Mouse (Mus musculus) cerebral cortex, adult 2 months (tissue): Measurements from ENCODE around the gene Wnt10b.

Experiments
- WGBS: fragments of 180-500 bp; shearing (Covaris S2); methylation state at CpG from one replicate; pipeline ENCODE4 v1.1.7; 2018; 5-methylcytosine and 5-hydroxymethylcytosine counted together

Gene Wnt10b

DNA sequence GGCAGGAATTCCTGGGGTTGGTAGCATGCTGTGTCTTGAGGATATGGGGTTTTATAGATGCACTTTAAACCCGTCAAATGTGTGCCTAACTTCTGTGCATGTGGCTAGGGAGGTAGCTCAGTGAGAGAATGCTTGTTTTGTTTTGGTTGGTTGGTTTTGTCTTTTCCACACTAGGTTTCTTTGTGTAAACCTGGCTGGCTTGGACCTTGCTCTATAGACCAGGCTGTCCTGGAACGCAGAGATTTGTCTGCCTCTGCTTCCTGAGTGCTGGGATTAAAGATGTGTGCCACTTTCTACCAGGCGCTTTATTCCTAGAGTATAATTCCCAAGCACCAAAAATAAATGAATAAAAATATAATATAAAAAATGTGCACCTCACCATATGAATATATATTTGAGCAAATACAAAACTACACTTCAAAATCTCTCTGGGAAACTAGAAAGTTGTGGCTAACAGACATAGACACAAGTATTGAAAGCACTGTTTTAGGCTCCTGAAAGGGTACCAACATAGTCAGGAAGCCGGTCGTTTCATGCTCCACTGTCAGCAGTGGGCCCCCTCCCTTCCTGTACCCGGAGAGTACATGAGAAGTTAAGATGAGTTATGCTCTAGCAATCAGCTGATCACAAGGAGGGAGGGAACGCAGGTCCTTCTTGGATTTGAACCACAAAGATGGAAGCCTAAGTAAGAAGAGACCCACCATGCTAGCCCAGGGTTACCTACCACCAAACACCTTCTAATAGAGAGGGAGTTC lies 48.0 kb downstream of the Wnt10b start:
- 52% methylated on average over 7 of the region's 7 CpGs for WGBS

DNA sequence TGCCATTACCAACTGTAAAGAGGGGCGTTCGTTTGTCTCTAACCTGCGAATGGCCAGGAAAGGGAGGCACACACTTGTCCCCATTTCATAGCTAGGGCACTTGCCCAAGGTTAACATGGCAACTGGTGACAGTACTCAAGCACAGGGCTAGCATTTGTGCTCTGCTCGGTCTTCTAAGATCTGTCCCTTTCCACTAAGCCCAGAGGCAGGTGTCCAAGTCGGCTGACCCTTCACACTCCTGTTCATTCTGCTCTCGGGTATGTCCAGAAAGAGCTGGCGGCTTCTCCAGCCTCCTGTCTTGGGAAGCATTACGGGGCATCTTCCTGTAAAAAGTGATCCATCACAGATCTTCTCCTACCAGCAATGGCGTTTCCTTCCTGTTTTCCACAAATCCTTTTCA lies 49.6 kb downstream of the Wnt10b start:
- WGBS, result 38% methylated on average over 9 of the region's 9 CpGs

DNA sequence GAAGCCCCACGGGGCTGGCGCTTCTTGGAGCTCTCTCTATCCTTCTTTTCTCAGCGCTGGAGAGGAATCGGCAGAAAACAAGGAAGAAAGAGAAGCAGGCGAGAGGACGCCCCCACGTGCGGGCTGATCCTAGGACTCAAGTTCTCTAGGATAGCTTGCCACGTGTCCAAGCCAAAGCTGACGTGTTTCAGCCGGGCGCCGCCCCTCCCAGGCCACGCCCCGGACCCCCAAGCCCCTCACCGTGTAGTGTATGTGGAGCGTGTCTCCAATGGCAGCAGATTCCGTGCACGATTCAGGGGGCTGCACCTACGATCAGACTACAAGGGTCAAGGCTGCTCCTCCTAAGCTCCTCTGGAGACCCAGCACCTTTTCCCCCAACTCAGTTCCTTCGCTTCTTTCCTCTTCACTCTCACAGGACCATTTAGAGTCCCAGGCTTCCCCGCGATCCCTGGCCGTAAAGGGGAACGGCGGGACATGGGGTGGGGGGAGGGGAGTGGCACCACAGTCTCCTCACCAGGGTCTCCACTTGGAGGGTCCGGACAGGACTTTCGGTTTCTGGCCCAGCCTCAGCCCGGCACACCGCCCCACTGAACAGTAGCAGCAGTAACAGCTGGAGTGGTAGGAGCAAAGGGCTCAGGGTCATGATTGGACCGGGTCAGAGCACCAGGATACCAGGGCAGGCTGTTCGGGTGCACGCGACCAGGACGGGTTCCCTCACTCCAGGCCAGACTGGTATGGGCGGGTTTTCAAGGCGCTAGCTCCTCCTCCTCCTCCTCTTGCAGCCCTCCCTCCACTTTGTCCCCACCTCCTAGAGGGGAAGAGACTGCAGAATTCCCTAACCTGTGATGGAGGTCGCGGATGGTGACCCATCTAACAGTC lies 50.3 kb downstream of the Wnt10b start, which contains the start of gene Fkbp11:
Gene Fkbp11, minus strand, starts transcription at position 756 of the 879 bp plus-strand sequence.
- under 1% methylated on average over 39 of the region's 39 CpGs for WGBS

DNA sequence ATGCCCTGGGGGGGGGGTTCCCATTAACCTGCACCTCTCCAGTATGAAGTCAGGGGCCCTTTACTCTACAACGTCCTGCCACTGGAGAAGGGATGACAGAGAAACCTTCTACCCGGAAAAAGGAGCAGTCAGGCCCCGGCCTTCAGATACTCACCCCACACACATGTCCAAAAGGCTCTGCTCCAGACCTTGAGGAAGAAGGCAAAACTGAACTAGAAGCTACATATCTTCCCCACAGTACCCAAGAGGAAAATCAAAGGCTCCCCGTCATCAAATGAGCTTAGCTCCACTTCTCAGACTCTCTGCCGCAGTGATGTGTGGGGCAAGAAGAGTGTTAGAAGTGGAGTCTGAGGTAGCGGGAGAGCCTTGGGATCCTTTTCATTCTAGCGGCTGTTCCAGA lies 51.2 kb downstream of the Wnt10b start:
- 65% methylated on average over 7 of the region's 7 CpGs for WGBS

DNA sequence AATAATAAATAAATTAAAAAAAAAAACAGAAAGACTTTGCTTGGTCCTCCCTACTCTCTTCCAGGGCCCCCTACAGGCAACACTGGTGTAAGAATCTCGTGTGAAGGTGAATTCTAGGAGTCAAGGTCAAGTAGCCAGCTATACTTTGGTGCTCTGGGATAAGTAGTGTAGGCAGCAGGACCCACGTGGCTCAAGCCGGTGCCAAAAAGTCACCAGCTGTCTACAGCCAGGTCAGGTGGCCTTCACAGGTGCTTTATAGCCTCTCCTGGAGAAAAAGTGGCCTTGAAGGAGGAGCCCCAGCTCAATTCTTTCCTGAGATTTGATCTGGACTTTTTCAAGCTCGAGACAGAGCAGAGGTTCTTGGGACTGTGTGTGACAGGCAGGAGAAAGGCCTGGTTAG lies 51.9 kb downstream of the Wnt10b start:
- 87% methylated on average over 4 of the region's 4 CpGs for WGBS

- WGBS, result 24% methylated on average over 19 of the region's 19 CpGs
These were observed 53.5 kb downstream of the Wnt10b start for GRCm38 (mm10) chr15:98724441-98724840.

GRCm38 (mm10) chr15:98722854-98723253 lies 55.1 kb downstream of the Wnt10b start:
- WGBS, result 47% methylated on average over 14 of the region's 14 CpGs

- WGBS, result 66% methylated on average over 8 of the region's 8 CpGs
These were observed 55.8 kb downstream of the Wnt10b start for GRCm38 (mm10) chr15:98722191-98722590.
